Mouse (Mus musculus) hindbrain, embryonic 14.5 days (tissue): ENCODE data around the gene 4933411K16Rik. TPM values are rescaled to one million over a fixed set of nuclear protein-coding genes. Genes with fewer than 3 reads are reported as not detected.

Source experiments
- ATAC-seq: fragments of 200-750 bp; cut with Nextera tagmentation; 2 replicates; pipeline ENCODE4 v1.8.0; 2017; ENCODE audit warnings: moderate number of reproducible peaks, mild to moderate bottlenecking, moderate TSS enrichment, moderate library complexity; ENCODE audit not compliant: low FRiP score
- DNase-seq: peaks from one replicate; pipeline ENCODE4 v3.0.0-alpha.2; 2015; ENCODE audit warnings: low spot score
- H3K27ac ChIP-seq: fragments of 300-500 bp; sonication (generic); 2 replicates; pipeline ENCODE4 v1.5.1; 2014; ENCODE audit warnings: mild to moderate bottlenecking, moderate library complexity
- H3K27me3 ChIP-seq: fragments of 300-500 bp; sonication (generic); 2 replicates; pipeline ENCODE4 v1.6.1; 2014; ENCODE audit warnings: mild to moderate bottlenecking, low read length, mixed read lengths; ENCODE audit not compliant: control insufficient read depth, insufficient read depth
- H3K36me3 ChIP-seq: fragments of 300-500 bp; sonication (generic); replicated peaks from 2 replicates; pipeline ENCODE4 v1.6.1; 2014; ENCODE audit not compliant: control insufficient read depth, insufficient read depth
- H3K4me1 ChIP-seq: fragments of 300-500 bp; sonication (generic); replicated peaks from 2 replicates; pipeline ENCODE4 v1.6.1; 2014; ENCODE audit warnings: antibody characterized with exemption, low read length, mixed read lengths; ENCODE audit not compliant: control insufficient read depth, insufficient read depth
- H3K4me2 ChIP-seq: fragments of 300-500 bp; sonication (generic); replicated peaks from 2 replicates; pipeline ENCODE4 v1.6.1; 2014; ENCODE audit warnings: mild to moderate bottlenecking, moderate library complexity
- H3K4me3 ChIP-seq: fragments of 300-500 bp; sonication (generic); replicated peaks from 2 replicates; pipeline ENCODE4 v1.5.1; 2014; ENCODE audit warnings: mild to moderate bottlenecking, low read length
- H3K9ac ChIP-seq: fragments of 300-500 bp; sonication (generic); 2 replicates; pipeline ENCODE4 v1.6.1; 2014
- H3K9me3 ChIP-seq: fragments of 300-500 bp; sonication (generic); 2 replicates; pipeline ENCODE4 v1.6.1; 2016; ENCODE audit warnings: low read length; ENCODE audit not compliant: control insufficient read depth
- WGBS: fragments of 180-500 bp; shearing (Covaris S2); extraction: QIAGEN DNeasy Blood & Tissue Kit; methylation state at CpG from one replicate; pipeline ENCODE4 v1.1.7; 2014; 5-methylcytosine and 5-hydroxymethylcytosine counted together
- polyA plus RNA-seq: library from polyadenylated mRNA; unstranded; fragments of >200 nt; fragmentation: Nextera tagmentation; extraction: Ambion mirVana; gene quantifications from 2 replicates; pipeline ENCODE4 v1.2.1, GENCODE M21; 2014

The 4933411K16Rik gene
- polyA plus RNA-seq, 1 experiment from 2014 or later = not detected

DNA sequence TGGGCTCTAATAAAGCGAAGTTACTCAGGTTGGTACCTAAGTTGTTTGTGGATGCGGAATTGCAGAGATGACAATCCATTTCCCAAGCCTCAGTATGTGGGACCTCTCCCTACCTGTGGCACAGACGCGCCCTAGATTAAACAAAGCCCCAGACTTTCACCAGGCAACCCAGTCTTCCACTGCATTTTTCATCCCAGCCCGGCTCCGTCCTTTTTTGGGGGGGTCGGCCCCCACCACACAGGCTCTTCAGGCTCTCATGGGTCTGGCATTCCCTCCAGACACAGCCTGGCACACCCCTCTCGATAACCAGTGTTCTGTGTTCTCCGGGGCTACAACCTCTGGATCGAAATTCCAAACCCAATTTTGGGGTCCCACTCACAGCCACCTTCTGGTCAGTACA, 33.6 kb downstream of the 4933411K16Rik start:
- Histone ChIP-seq H3K4me1 (peaks cover 17% of the 10 kb centered on the region), H3K4me2 (peak overlapping the region; percentile 81), H3K4me3 (peak overlapping the region; percentile 84), H3K36me3 (no peaks in the 10 kb centered on the region), H3K27me3 (no peaks in the 10 kb centered on the region), H3K9ac (peak overlapping the region; percentile 85), H3K27ac (peak overlapping the region; percentile 78), H3K9me3 (no peaks in the 10 kb centered on the region)
- DNase-seq = no peak
- ATAC-seq = no peak
- WGBS = 7% methylated on average over 10 of the region's 10 CpGs

- H3K4me2 ChIP-seq = peak within 1 kb of the TSS; percentile 81
- H3K27ac ChIP-seq = peak within 1 kb of the TSS; percentile 78
- ATAC-seq (peak; percentile 85), DNase-seq (peak; percentile 93)
- peaks cover 19% of the 10 kb centered on the region for H3K4me1 ChIP-seq
- H3K4me3 ChIP-seq = peak within 1 kb of the TSS; percentile 84
- WGBS = under 1% methylated on average over 21 of the region's 21 CpGs
- no peaks in the 10 kb centered on the region for H3K9me3 ChIP-seq
- peak within 1 kb of the TSS; percentile 85 for H3K9ac ChIP-seq
- H3K36me3 ChIP-seq = no peaks in the 10 kb centered on the region
- no peaks in the 10 kb centered on the region for H3K27me3 ChIP-seq
Observed at GRCm38 (mm10) chr19:42086166-42086565, 34.1 kb downstream of the 4933411K16Rik start, which contains the start of gene Morn4. Gene Morn4, minus strand, starts transcription at chr19:42086357.

- Histone ChIP-seq H3K4me3 (peak overlapping the region; percentile 95), H3K9me3 (no peaks in the 10 kb centered on the region), H3K27ac (peak overlapping the region; percentile 82), H3K4me1 (peaks cover 29% of the 10 kb centered on the region), H3K9ac (peak overlapping the region; percentile 55; the same call in 1 of the 2 replicates), H3K27me3 (no peaks in the 10 kb centered on the region), H3K4me2 (peak overlapping the region; percentile 93), H3K36me3 (0 out of 2 replicates have a peak, but pooled peaks cover 6% of the 10 kb centered on the region)
- WGBS = 22% methylated on average over 14 of the region's 14 CpGs
- ATAC-seq (no peak), DNase-seq (peak; percentile 38)
Observed at GRCm38 (mm10) chr19:42089103-42089747, 37.2 kb downstream of the 4933411K16Rik start.

GRCm38 (mm10) chr19:42089748-42090595, 37.9 kb downstream of the 4933411K16Rik start, which contains the start of gene Pi4k2a:
Gene Pi4k2a, plus strand, starts transcription at chr19:42090470.
- Histone ChIP-seq H3K4me1 (peaks cover 29% of the 10 kb centered on the region), H3K27ac (peak within 1 kb of the TSS; percentile 87), H3K9me3 (no peaks in the 10 kb centered on the region), H3K4me2 (peak within 1 kb of the TSS; percentile 93), H3K27me3 (no peaks in the 10 kb centered on the region), H3K36me3 (peaks cover 11% of the 10 kb centered on the region; the same call in 1 of the 2 replicates), H3K9ac (peak within 1 kb of the TSS; percentile 87), H3K4me3 (peak within 1 kb of the TSS; percentile 95)
- WGBS = 1% methylated on average over 55 of the region's 55 CpGs
- ATAC-seq = peak; percentile 98
- DNase-seq = peak; percentile 98

DNA sequence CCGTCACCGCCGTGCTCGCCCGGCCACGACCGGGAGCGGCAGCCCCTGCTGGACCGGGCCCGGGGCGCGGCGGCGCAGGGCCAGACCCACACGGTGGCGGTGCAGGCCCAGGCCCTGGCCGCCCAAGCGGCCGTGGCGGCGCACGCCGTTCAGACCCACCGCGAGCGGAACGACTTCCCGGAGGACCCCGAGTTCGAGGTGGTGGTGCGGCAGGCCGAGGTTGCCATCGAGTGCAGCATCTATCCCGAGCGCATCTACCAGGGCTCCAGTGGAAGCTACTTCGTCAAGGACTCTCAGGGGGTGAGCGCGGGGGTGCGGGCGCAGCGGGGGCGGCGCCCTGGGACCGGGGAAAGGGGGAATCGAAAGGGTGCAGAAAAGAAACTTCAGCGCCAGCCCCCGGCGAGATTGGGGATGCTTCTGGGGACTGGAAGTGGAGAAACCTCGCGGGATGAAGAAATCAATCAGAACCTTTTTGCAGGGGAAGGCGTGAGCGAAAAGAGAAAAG, 38.6 kb downstream of the 4933411K16Rik start:
- H3K9me3 ChIP-seq = no peaks in the 10 kb centered on the region
- no peaks in the 10 kb centered on the region for H3K27me3 ChIP-seq
- H3K36me3 ChIP-seq = peaks cover 11% of the 10 kb centered on the region
- WGBS = under 1% methylated on average over 52 of the region's 52 CpGs
- H3K4me3 ChIP-seq = peak overlapping the region; percentile 95
- peak; percentile 64 for ATAC-seq
- peaks cover 26% of the 10 kb centered on the region for H3K4me1 ChIP-seq
- peak overlapping the region; percentile 87 for H3K9ac ChIP-seq
- peak overlapping the region; percentile 87 for H3K27ac ChIP-seq
- DNase-seq = peak; percentile 29
- peak overlapping the region; percentile 93 for H3K4me2 ChIP-seq

GRCm38 (mm10) chr19:42099406-42099805, 47.4 kb downstream of the 4933411K16Rik start:
- Histone ChIP-seq H3K9me3 (no peaks in the 10 kb centered on the region), H3K36me3 (peaks cover 32% of the 10 kb centered on the region), H3K27me3 (no peaks in the 10 kb centered on the region), H3K4me3 (no peak overlapping the region), H3K4me1 (no peaks in the 10 kb centered on the region), H3K9ac (no peak overlapping the region), H3K27ac (no peak overlapping the region), H3K4me2 (no peak overlapping the region)
- DNase-seq (no peak), ATAC-seq (no peak)
- WGBS = 98% methylated on average over 3 of the region's 3 CpGs

Other genes starting within 250 kb of the 4933411K16Rik start
- 19.1 and 23.4 TPM in 2 replicates for gene Frat1, start 222.3 kb upstream of the 4933411K16Rik start, polyA plus RNA-seq
- gene Frat2, start 204.1 kb upstream of the 4933411K16Rik start, polyA plus RNA-seq = 5.4 and 5.5 TPM in 2 replicates
- gene Rrp12, start 156.1 kb upstream of the 4933411K16Rik start, polyA plus RNA-seq = 13.2 and 16.2 TPM in 2 replicates
- 498 and 547 TPM in 2 replicates for gene Pgam1, start 140.3 kb upstream of the 4933411K16Rik start, polyA plus RNA-seq
- 51.9 and 64.0 TPM in 2 replicates for gene Exosc1, start 118.8 kb upstream of the 4933411K16Rik start, polyA plus RNA-seq
- 70.6 and 70.8 TPM in 2 replicates for gene Zdhhc16, start 118.8 kb upstream of the 4933411K16Rik start, polyA plus RNA-seq
- 29.6 and 31.6 TPM in 2 replicates for gene Mms19, start 71.1 kb upstream of the 4933411K16Rik start, polyA plus RNA-seq
- gene Ubtd1, start 70.5 kb upstream of the 4933411K16Rik start, polyA plus RNA-seq = 8.6 and 9.2 TPM in 2 replicates
- gene Ankrd2, start 16.2 kb upstream of the 4933411K16Rik start, polyA plus RNA-seq = 0.82 and 1.2 TPM in 2 replicates
- 1.3 and 2.2 TPM in 2 replicates for gene Hoga1, start 6.6 kb upstream of the 4933411K16Rik start, polyA plus RNA-seq
- 117 and 128 TPM in 2 replicates for gene Morn4, start 34.1 kb downstream of the 4933411K16Rik start, polyA plus RNA-seq
- 39.0 and 40.6 TPM in 2 replicates for gene Pi4k2a, start 38.2 kb downstream of the 4933411K16Rik start, polyA plus RNA-seq
- gene Avpi1, start 76.8 kb downstream of the 4933411K16Rik start, polyA plus RNA-seq = 7.9 and 10.3 TPM in 2 replicates
- gene Marveld1, start 95.2 kb downstream of the 4933411K16Rik start, polyA plus RNA-seq = 2.7 and 3.2 TPM in 2 replicates
- gene Zfyve27, start 111.7 kb downstream of the 4933411K16Rik start, polyA plus RNA-seq = 35.1 and 35.7 TPM in 2 replicates
- gene Sfrp5, start 150.0 kb downstream of the 4933411K16Rik start, polyA plus RNA-seq = 2.8 and 2.9 TPM in 2 replicates
- gene Golga7b, start 195.3 kb downstream of the 4933411K16Rik start, polyA plus RNA-seq = 44.1 and 46.8 TPM in 2 replicates